Mouse (Mus musculus): ENCODE measurements at regions not wholly inside any gene's neighbourhood (a gene's known extent, or its start where the extent isn't known, plus 50 kb on each side); places are given as distances from the start of the nearest gene placed in this dataset.
A peak's percentile ranks its signal among the peaks of the same experiment; 100 is the strongest.

GRCm38 (mm10) chr8:128065964-128066680, 292.3 kb upstream of the Nrp1 start:
- DNase-seq, result no peak

- no peak for DNase-seq
These were observed 288.7 kb upstream of the Nrp1 start for GRCm38 (mm10) chr8:128069749-128070148.

- DNase-seq, result no peak
These were observed 282.8 kb upstream of the Nrp1 start for GRCm38 (mm10) chr8:128075566-128075965.

GRCm38 (mm10) chr8:128076226-128076625, 282.2 kb upstream of the Nrp1 start:
- DNase-seq, result no peak

- DNase-seq, result no peak
These were observed 279.7 kb upstream of the Nrp1 start for GRCm38 (mm10) chr8:128078740-128079139.

DNA sequence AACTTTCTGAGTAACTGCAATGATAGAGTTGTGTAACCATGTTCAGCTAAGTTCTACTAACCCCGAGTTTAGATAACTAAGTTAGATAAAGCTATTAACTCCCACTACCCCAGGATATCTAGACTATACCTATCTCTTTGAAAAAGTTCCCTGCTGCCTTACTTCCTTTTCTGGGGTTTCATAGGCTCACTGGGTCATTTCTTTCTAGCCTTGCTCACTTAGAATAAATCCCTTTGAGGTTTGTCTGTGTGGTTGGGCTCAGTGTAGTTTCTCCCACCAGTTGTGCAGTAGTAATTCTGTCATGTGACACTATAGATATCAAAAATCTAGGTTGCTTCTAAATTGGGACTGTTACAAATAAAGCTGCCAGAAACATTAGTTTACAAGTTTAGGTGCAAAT, 272.6 kb upstream of the Nrp1 start:
- DNase-seq, result no peak

DNA sequence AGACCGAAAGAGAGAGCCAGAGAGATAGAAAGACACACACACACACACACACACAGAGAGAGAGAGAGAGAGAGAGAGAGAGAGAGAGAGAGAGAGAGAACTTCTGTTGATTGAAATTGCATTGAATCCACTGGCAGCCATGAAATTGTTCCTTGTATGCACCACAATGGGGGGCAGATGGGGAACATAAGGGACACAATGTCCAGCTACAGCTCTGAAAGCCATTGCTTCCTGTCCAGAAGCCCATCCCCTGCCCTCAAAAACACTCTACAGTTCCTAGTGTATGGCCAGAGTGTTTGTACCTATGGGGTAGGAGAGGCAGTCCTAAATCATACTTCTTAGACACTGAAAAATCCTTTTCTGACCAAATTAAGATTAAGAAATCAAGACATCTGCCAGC, 270.9 kb upstream of the Nrp1 start:
- no peak for DNase-seq

DNA sequence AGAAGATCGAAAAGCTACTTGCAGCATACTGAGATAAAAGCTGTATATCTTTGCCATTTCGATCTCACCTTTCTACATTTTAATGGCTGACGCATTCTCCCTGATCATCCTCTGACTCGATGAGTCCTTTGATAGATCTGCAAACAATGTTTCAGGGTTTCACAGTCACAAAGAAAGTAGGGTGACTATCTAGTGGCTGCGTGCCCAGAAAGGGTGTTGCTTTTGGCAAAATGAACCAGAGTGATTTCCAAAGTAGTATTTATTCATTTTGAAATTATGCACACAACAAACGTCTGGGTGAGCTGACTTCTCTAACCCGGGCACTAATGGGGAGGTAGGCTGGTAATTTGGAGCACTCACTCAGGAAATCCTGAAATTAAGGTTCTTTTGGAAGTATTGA, 265.6 kb upstream of the Nrp1 start:
- no peak for DNase-seq

DNA sequence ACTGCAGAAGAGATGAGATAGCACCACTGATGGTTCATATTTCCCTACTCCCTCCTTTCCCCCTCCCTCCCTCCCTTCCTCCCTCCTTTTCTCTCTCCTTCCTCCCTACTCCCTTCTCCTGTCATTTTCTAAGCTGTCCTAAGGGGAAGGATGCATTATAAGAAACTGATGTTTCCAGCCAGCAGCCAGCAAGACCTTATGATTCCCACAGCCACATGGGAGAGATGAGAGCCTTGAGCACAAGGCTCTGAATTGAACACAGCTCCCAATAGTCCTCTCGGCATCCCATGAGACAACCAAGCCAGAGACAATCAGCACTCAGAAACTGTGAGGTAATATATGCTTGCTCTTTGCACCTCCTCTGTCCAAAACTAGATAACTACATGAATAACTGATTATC, 263.0 kb upstream of the Nrp1 start:
- no peak for DNase-seq

DNA sequence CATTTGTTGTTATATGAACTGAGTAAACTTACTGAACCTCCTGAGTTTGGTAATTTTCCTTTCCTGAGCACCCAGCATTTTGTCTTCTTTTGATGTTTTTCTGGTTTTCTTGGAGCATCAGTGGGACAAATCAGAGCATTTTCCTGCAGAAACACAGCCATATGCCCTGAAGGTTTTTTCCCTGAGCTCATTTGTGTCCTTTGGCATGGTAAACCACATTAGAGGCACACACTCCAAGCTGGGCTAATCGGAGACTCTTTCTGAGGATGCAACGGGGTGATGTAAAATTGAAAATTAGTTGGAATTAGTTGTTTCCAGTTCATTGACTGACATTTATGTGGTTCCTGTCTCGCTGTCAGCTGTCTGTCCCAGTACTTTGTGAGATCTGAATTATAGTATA, 260.8 kb upstream of the Nrp1 start:
- no peak for DNase-seq

DNA sequence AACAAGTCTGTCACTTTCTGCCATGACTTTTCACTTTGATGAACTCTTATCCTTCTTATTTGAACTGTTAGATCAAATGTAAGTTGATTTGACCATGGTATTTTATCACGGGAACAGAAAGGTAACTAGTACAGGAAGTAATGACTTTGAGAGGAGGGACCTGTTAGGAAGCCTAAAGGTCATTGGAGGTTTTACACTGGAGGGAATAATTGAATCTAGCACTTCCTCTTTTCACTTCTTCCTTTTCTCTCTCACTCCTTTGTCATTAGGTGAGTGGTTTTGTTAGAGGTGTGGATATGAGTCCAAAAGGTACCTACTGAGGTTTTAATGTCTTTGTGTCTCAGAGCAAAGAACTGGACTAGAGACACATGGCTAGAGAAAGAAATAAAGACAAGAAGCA, 255.0 kb upstream of the Nrp1 start:
- DNase-seq, result no peak

- DNase-seq, result no peak
These were observed 251.8 kb upstream of the Nrp1 start for GRCm38 (mm10) chr8:128106569-128106968.

DNA sequence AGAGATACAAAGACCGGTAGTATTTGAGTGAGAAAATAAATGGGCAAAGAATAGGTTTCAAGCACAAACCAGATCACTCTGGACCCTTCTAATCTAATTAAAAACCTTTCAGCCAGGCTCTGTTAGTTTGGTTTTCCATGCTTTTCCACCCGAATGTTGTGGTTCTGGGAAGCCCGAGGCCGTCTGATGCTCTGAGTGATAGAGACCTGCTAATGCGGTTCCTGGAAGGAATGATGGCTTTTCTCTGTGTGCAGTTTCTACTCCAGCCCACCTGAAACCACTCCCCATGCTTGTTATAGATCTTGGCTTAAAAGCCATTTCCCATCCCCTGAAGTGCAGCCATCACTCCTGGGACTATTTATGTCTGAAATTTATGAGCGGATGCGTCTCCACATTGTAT, 251.4 kb upstream of the Nrp1 start:
- DNase-seq, result no peak

DNA sequence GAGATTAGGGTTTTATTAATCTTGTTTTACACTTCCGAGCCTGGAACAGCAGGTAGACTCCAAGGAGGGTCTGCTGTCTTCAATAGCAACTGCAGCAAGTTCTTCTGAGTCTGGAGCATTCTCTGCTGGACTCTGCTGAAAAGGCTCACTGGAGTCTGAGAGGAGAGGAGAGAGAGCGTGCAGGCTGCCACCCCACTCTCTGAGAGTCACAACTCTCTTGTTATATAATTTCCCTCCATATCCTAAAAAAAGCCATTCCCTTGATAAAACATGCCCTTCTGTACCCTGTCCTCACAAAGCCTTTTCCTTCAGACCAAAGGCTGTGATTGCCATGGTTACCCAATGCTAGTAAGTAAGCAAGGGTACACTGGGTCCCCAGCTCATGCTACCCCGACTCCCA, 249.4 kb upstream of the Nrp1 start:
- peak; percentile 2 for DNase-seq

- no peak for DNase-seq
These were observed 247.3 kb upstream of the Nrp1 start for GRCm38 (mm10) chr8:128111132-128111531.

DNA sequence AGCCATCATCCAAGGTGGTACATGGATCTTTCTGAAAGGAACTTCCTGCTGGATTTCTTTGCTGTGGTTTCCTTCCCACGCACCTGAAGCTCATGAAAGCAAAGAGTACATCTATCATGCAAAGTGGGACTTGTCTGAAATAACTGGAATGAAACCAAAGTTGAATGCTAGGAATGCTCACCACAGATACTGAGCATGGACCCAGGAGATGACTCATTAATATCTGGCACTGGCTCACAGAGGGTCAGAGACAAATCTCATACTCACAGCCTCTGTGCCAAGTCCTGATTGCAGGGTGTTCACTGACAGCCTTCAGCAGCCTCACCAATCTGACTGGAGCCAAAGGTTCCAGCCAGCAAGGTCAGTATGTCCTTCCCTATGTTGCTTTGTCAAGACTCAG, 245.3 kb upstream of the Nrp1 start:
- no peak for DNase-seq

DNA sequence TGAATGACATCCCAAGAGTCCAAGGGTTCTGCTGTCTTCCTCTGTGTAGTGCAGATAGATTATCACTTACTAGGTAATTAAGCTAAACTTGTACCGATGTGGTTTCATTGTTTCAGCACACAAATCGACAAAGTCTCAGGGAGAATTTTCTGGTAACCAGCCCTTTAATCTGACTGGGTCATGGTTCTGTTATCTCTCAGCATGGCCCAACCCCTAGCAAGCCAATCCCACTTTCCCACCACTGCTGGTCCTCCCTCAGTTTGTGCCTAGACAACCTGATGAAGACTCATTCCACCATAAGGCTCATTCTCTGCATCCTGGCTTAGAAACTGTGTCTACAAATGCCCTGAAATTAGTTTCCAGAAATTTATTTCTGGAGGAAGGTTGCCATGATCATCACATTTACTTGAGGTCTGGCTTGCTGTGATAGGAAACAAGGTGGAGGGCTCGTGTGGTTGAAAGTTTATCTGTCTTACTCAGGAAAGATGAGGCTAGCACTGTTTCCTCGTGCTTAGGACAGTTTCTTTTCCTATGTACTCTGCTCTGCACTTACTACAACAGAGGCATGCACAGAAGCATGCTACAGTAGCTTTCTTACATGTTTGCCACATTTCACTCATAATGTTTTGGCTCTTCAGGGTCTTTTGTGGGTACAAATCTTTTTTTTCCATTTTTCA, 217.0 kb upstream of the Nrp1 start:
- no peak for DNase-seq

- DNase-seq, result no peak
These were observed 210.0 kb upstream of the Nrp1 start for GRCm38 (mm10) chr8:128148351-128148942.

DNA sequence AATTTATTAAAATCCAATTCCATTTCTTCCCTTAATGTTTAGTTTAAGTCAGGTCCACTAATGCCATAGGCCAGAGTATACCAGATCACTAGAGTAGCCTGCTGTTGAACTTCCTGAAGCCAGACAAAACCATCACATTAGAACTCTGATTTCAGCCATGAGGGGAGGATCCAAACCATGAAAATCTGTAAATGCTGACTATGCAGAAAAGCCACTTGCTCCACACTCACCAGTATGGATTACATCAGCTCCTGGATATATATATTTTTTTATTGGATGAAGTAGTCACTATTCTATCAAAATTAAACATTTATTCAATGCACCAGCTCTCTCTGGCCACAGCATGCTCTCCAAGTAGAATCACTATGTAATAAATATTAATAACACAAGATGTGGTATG, 202.8 kb upstream of the Nrp1 start:
- DNase-seq, result no peak

GRCm38 (mm10) chr8:128156221-128156620, 202.2 kb upstream of the Nrp1 start:
- DNase-seq, result no peak

DNA sequence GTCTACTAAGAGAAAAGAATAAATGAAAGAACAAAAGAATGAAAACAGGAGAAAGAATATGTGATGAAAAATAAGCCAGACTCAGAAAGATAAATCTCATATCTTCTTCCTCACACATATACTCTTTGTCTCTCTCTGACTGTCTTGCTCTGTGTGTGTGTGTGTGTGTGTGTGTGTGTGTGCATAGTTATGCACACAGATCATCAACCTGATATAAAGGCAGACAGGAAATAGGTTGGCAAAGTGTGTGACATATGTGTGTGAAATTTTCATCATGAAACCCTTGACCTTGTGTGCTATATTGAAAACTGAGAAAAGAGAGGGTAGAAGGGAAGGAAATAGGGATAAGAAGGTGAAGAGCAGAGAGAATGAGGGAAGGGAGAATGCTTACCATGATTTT, 195.5 kb upstream of the Nrp1 start:
- no peak for DNase-seq

GRCm38 (mm10) chr8:128164976-128165375, 193.4 kb upstream of the Nrp1 start:
- peak; percentile 86 for DNase-seq

- no peak for DNase-seq
These were observed 192.8 kb upstream of the Nrp1 start for GRCm38 (mm10) chr8:128165591-128165990.

GRCm38 (mm10) chr8:128166097-128166496, 192.3 kb upstream of the Nrp1 start:
- no peak for DNase-seq

All from right cerebral cortex, adult 18-20 months (tissue).